Mouse (Mus musculus) lung, embryonic 14.5 days (tissue): ENCODE data around the gene Det1. TPM values are rescaled to one million over a fixed set of nuclear protein-coding genes. Genes with fewer than 3 reads are reported as not detected.

Source experiments
- ATAC-seq: fragments of 200-750 bp; cut with Nextera tagmentation; 2 replicates; pipeline ENCODE4 v1.8.0; 2017; ENCODE audit warnings: mild to moderate bottlenecking, moderate TSS enrichment, moderate library complexity; ENCODE audit not compliant: insufficient read depth
- DNase-seq: peaks from one replicate; pipeline ENCODE4 v3.0.0-alpha.2; 2015
- H3K27ac ChIP-seq: fragments of 300-500 bp; sonication (generic); 2 replicates; pipeline ENCODE4 v1.5.1; 2014; ENCODE audit warnings: low read depth, mild to moderate bottlenecking, moderate library complexity
- H3K27me3 ChIP-seq: fragments of 300-500 bp; sonication (generic); 2 replicates; pipeline ENCODE4 v1.6.1; 2014; ENCODE audit warnings: low read length, control low read depth; ENCODE audit not compliant: insufficient read depth
- H3K36me3 ChIP-seq: fragments of 300-500 bp; sonication (generic); 2 replicates; pipeline ENCODE4 v1.6.1; 2014; ENCODE audit warnings: control low read depth; ENCODE audit not compliant: insufficient read depth
- H3K4me1 ChIP-seq: fragments of 300-500 bp; sonication (generic); 2 replicates; pipeline ENCODE4 v1.6.1; 2014; ENCODE audit warnings: antibody characterized with exemption, control low read depth; ENCODE audit not compliant: insufficient read depth
- H3K4me2 ChIP-seq: fragments of 300-500 bp; sonication (generic); 2 replicates; pipeline ENCODE4 v1.6.1; 2014; ENCODE audit warnings: mild to moderate bottlenecking
- H3K4me3 ChIP-seq: fragments of 300-500 bp; sonication (generic); 2 replicates; pipeline ENCODE4 v1.5.1; 2014; ENCODE audit warnings: low read depth, low read length
- H3K9ac ChIP-seq: fragments of 300-500 bp; sonication (generic); 2 replicates; pipeline ENCODE4 v1.6.1; 2014
- H3K9me3 ChIP-seq: fragments of 300-500 bp; sonication (generic); 2 replicates; pipeline ENCODE4 v1.6.1; 2016; ENCODE audit warnings: low read depth, low read length, control low read depth
- CTCF ChIP-seq: IDR thresholded peaks from 2 replicates; pipeline ENCODE4 v1.5.1; 2016; ENCODE audit warnings: antibody characterized with exemption, low read depth
- WGBS: fragments of 180-500 bp; shearing (Covaris S2); extraction: QIAGEN DNeasy Blood & Tissue Kit; methylation state at CpG from one replicate; pipeline ENCODE4 v1.1.7; 2014; 5-methylcytosine and 5-hydroxymethylcytosine counted together
- polyA plus RNA-seq: library from polyadenylated mRNA; unstranded; fragments of >200 nt; fragmentation: Nextera tagmentation; extraction: Ambion mirVana; gene quantifications from 2 replicates; pipeline ENCODE4 v1.2.1, GENCODE M21; 2014

Det1 gene
- polyA plus RNA-seq, 1 experiment from 2014 or later: 22.0 TPM

DNA sequence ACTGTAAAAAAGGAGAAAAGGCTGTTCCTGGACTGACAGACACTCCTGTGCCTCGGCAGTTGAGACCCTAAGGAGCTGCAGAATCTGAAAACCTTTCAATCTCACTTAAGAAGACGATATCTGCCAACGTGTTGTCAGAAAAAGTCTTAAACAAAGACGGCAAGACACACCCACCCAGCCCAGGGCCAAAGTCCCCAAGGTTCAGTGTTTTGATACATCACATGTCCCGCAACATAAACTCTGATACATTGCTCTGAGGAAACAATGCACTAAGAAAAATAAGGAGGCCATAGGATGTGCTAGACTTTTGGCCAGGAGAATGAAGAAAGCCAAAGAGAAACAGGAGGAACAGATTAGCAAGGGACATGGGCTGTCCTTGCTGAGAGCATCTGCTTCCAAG, 25.8 kb upstream of the Det1 start:
- DNase-seq (no peak), ATAC-seq (no peak)
- Histone ChIP-seq H3K4me1 (no peaks in the 10 kb centered on the region), H3K4me3 (no peak overlapping the region), H3K9me3 (no peaks in the 10 kb centered on the region), H3K27ac (no peak overlapping the region), H3K4me2 (no peak overlapping the region), H3K27me3 (no peaks in the 10 kb centered on the region), H3K36me3 (no peaks in the 10 kb centered on the region), H3K9ac (no peak overlapping the region)
- 59% methylated on average over 5 of the region's 5 CpGs for WGBS
- TF ChIP-seq CTCF: no peak

DNA sequence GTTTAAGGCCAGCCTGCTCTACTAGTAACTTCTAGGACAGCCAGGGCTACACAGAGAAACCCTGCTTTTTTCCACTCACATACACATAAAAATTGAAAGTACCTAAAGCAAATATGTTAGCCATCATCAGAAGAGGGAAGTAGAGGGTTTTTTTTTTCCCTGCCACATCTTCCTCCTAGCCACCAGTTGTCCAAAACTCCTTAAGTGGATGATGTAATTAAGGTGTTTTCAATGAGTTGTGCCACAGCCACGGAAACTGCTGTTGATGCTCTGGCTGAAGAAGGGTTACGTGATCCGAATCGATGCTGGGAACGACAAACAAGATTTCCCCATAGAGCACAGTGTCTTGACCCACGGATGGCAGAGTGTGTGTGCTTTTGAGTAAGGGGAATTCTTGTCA, 25.3 kb upstream of the Det1 start:
- no peak for ATAC-seq
- Histone ChIP-seq H3K9ac (no peak overlapping the region), H3K9me3 (no peaks in the 10 kb centered on the region), H3K36me3 (no peaks in the 10 kb centered on the region), H3K4me2 (no peak overlapping the region), H3K27ac (no peak overlapping the region), H3K4me3 (no peak overlapping the region), H3K4me1 (no peaks in the 10 kb centered on the region), H3K27me3 (no peaks in the 10 kb centered on the region)
- WGBS: 76% methylated on average over 6 of the region's 6 CpGs
- no peak for DNase-seq
- TF ChIP-seq CTCF: no peak

DNA sequence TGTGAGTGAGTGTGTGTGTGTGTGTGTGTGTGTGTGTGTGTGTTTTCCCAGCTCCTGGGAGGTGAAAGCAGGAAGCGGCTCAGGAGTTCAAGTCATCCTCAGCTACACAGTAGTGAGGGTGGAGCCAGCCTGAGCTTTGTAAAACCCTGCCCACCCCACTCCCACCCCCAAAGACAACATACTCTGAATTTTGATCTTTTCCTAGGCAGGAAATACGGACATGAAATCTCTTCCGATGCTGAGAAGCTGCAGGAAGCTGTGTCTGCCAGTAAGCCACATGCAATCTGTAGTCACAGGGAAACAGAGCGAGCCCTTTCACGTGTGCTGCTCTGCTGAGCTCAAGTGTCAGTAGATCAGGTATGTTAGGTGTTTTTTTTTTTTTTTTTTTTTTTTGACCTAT, 21.7 kb upstream of the Det1 start:
- no peaks in the 10 kb centered on the region for H3K36me3 ChIP-seq
- DNase-seq: no peak
- WGBS: 56% methylated on average over 4 of the region's 5 CpGs

GRCm38 (mm10) chr7:78865212-78865949, 18.3 kb upstream of the Det1 start:
- Histone ChIP-seq H3K27ac (no peak overlapping the region), H3K4me1 (no peaks in the 10 kb centered on the region), H3K36me3 (no peaks in the 10 kb centered on the region), H3K4me3 (no peak overlapping the region), H3K9ac (no peak overlapping the region), H3K27me3 (no peaks in the 10 kb centered on the region), H3K4me2 (no peak overlapping the region), H3K9me3 (no peaks in the 10 kb centered on the region)
- 20% methylated on average over 12 of the region's 12 CpGs for WGBS
- 0 out of 2 replicates have a peak, but pooled peaks have one; percentile 11 for ATAC-seq
- no peak for DNase-seq
- no peak for TF ChIP-seq CTCF

More for the DNA sequence above, 21.7 kb upstream of the Det1 start:
- ATAC-seq: no peak
- no peak overlapping the region for H3K4me3 ChIP-seq
- no peaks in the 10 kb centered on the region for H3K4me1 ChIP-seq
- no peaks in the 10 kb centered on the region for H3K9me3 ChIP-seq
- no peak overlapping the region for H3K9ac ChIP-seq
- no peaks in the 10 kb centered on the region for H3K27me3 ChIP-seq
- H3K4me2 ChIP-seq: no peak overlapping the region
- no peak for TF ChIP-seq CTCF
- H3K27ac ChIP-seq: no peak overlapping the region

- no peak for DNase-seq
- Histone ChIP-seq H3K4me3 (no peak overlapping the region), H3K4me2 (no peak overlapping the region), H3K27me3 (no peaks in the 10 kb centered on the region), H3K36me3 (no peaks in the 10 kb centered on the region), H3K9ac (no peak overlapping the region), H3K4me1 (no peaks in the 10 kb centered on the region), H3K27ac (no peak overlapping the region), H3K9me3 (no peaks in the 10 kb centered on the region)
- 47% methylated on average over 4 of the region's 4 CpGs for WGBS
- no peak for TF ChIP-seq CTCF
- no peak for ATAC-seq
Measured at GRCm38 (mm10) chr7:78864446-78864802, 17.4 kb upstream of the Det1 start.

GRCm38 (mm10) chr7:78863796-78864445, 16.9 kb upstream of the Det1 start:
- H3K27ac ChIP-seq: no peak overlapping the region
- ATAC-seq: no peak
- no peak for TF ChIP-seq CTCF

DNA sequence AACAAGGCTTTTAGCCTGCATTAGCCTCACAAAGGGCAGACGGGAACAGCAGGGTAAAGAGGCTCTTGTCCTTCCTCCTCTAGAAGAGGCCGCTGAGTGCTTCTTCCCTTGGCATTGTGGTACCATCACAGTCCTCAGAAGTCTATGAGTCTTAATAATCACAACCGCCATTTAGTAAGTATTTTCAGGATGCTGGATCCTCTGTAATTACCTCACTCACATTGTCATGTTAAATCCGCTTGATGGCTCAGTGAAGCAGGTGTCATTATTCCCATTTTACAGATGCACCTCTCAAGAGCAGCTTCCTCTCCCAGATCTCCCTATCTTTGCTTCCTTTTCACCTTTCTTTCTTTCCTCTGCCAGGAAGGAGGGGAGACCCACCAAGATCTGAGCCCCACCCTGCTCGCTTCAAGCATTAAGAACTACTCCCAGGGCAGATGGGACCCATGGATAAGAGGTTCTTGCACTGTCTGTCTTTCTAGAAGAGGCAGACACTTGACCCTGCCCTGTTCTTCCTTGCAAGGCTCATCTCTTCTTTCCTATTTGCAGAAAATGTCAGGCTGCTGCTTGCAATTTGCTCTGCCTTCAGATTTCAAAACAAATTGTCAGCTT, 8.1 kb upstream of the Det1 start:
- H3K27ac ChIP-seq: no peak overlapping the region
- no peak for ATAC-seq
- H3K9ac ChIP-seq: no peak overlapping the region
- H3K27me3 ChIP-seq: no peaks in the 10 kb centered on the region
- no peak overlapping the region for H3K4me2 ChIP-seq
- no peaks in the 10 kb centered on the region for H3K4me1 ChIP-seq
- TF ChIP-seq CTCF: no peak
- no peak for DNase-seq
- WGBS: 59% methylated on average over 5 of the region's 5 CpGs
- no peaks in the 10 kb centered on the region for H3K36me3 ChIP-seq
- no peak overlapping the region for H3K4me3 ChIP-seq
- H3K9me3 ChIP-seq: no peaks in the 10 kb centered on the region

More at GRCm38 (mm10) chr7:78863796-78864445, 16.9 kb upstream of the Det1 start:
- H3K4me3 ChIP-seq: no peak overlapping the region
- no peaks in the 10 kb centered on the region for H3K4me1 ChIP-seq
- H3K4me2 ChIP-seq: no peak overlapping the region
- DNase-seq: no peak
- H3K27me3 ChIP-seq: no peaks in the 10 kb centered on the region
- 59% methylated on average over 7 of the region's 7 CpGs for WGBS
- no peak overlapping the region for H3K9ac ChIP-seq
- H3K9me3 ChIP-seq: no peaks in the 10 kb centered on the region
- no peaks in the 10 kb centered on the region for H3K36me3 ChIP-seq
